Mouse (Mus musculus) left cerebral cortex, postnatal 4 days (tissue): ENCODE measurements around the gene Frrs1l. TPM values are rescaled to one million over a fixed set of nuclear protein-coding genes. Genes with fewer than 3 reads are reported as not detected.

Experiments
- DNase-seq: peaks from one replicate; pipeline ENCODE4 v3.0.0-alpha.2; 2022
- intact Hi-C: fragments of 180-260 bp; cut with DNase I; formaldehyde crosslinking; loops from one replicate; pipeline ENCODE4 v1.15.1; 2025
- total RNA-seq, 2 experiments: library from RNA; stranded (reverse); gene quantifications; 2 replicates each; pipeline ENCODE4 v1.2.3; 2021

The Frrs1l gene
- total RNA-seq, 2 experiments from 2014 or later, result 58.8 to 61.8 TPM

GRCm38 (mm10) chr4:56989431-56990214 lies 568 bp downstream of the Frrs1l start:
- DNase-seq, result peak; percentile 48
- intact Hi-C loops, result no loop called here

GRCm38 (mm10) chr4:56965586-56966179 lies 24.5 kb downstream of the Frrs1l start:
- intact Hi-C loops, result no loop called here
- DNase-seq, result no peak

- DNase-seq, result no peak
- intact Hi-C loops, result no loop called here
Observed at GRCm38 (mm10) chr4:56963687-56964086, 26.5 kb downstream of the Frrs1l start.

- no peak for DNase-seq
- intact Hi-C loops, result no loop called here
Observed at GRCm38 (mm10) chr4:56961320-56961925, 28.8 kb downstream of the Frrs1l start.

- no peak for DNase-seq
- intact Hi-C loops, result no loop called here
Observed at GRCm38 (mm10) chr4:56957518-56957917, 32.7 kb downstream of the Frrs1l start.

- no peak for DNase-seq
- intact Hi-C loops, result no loop called here
Observed at GRCm38 (mm10) chr4:56953235-56953634, 37.0 kb downstream of the Frrs1l start.

- no peak for DNase-seq
- intact Hi-C loops, result no loop called here
Observed at GRCm38 (mm10) chr4:56951701-56952100, 38.5 kb downstream of the Frrs1l start.

- intact Hi-C loops, result no loop called here
- DNase-seq, result no peak
Observed at GRCm38 (mm10) chr4:56949494-56949893, 40.7 kb downstream of the Frrs1l start.

GRCm38 (mm10) chr4:56946641-56947640 lies 43.2 kb downstream of the Frrs1l start, which contains the start of gene Tmem245:
TSS of gene Tmem245 (minus strand) at chr4:56947437.
- intact Hi-C loops, result no loop called here
- peak; percentile 95 for DNase-seq

GRCm38 (mm10) chr4:56946180-56946579 lies 44.0 kb downstream of the Frrs1l start:
- no peak for DNase-seq
- intact Hi-C loops, result no loop called here

- DNase-seq, result peak; percentile 8
- intact Hi-C loops, result no loop called here
Observed at GRCm38 (mm10) chr4:56944286-56944685, 45.9 kb downstream of the Frrs1l start.

- intact Hi-C loops, result no loop called here
- DNase-seq, result no peak
Observed at GRCm38 (mm10) chr4:56943258-56943657, 46.9 kb downstream of the Frrs1l start.

- intact Hi-C loops, result no loop called here
- no peak for DNase-seq
Observed at GRCm38 (mm10) chr4:56942567-56942966, 47.6 kb downstream of the Frrs1l start.

GRCm38 (mm10) chr4:56941481-56941880 lies 48.7 kb downstream of the Frrs1l start:
- intact Hi-C loops, result no loop called here
- DNase-seq, result no peak

- DNase-seq, result no peak
- intact Hi-C loops, result no loop called here
Observed at GRCm38 (mm10) chr4:56937136-56937535, 53.1 kb downstream of the Frrs1l start.

GRCm38 (mm10) chr4:56935327-56935726 lies 54.9 kb downstream of the Frrs1l start:
- DNase-seq, result no peak
- intact Hi-C loops, result no loop called here

GRCm38 (mm10) chr4:56933154-56933553 lies 57.0 kb downstream of the Frrs1l start:
- no peak for DNase-seq
- intact Hi-C loops, result no loop called here

GRCm38 (mm10) chr4:56932096-56932495 lies 58.1 kb downstream of the Frrs1l start:
- intact Hi-C loops, result no loop called here
- no peak for DNase-seq

- intact Hi-C loops, result no loop called here
- DNase-seq, result no peak
Observed at GRCm38 (mm10) chr4:56930312-56930711, 59.9 kb downstream of the Frrs1l start.

GRCm38 (mm10) chr4:56926971-56927370 lies 63.2 kb downstream of the Frrs1l start:
- no peak for DNase-seq
- intact Hi-C loops, result no loop called here

- intact Hi-C loops, result no loop called here
- DNase-seq, result no peak
Observed at GRCm38 (mm10) chr4:56922229-56922628, 68.0 kb downstream of the Frrs1l start.
